Mouse (Mus musculus) limb, embryonic 12.5 days (tissue): Measurements from ENCODE around the gene Atp13a2. TPM values are rescaled to one million over a fixed set of nuclear protein-coding genes. Genes with fewer than 3 reads are reported as not detected.
A peak's percentile ranks its signal among the peaks of the same experiment; 100 is the strongest.

ENCODE experiments used
- ATAC-seq: fragments of 200-750 bp; cut with Nextera tagmentation; 2 replicates; pipeline ENCODE4 v1.8.0; 2017; ENCODE audit warnings: low read depth, moderate TSS enrichment; ENCODE audit not compliant: insufficient number of reproducible peaks, insufficient read depth, low FRiP score, low TSS enrichment
- H3K27ac ChIP-seq: fragments of 300-500 bp; sonication (generic); 2 replicates; pipeline ENCODE4 v1.5.1; 2016; ENCODE audit warnings: mild to moderate bottlenecking, moderate library complexity
- H3K27me3 ChIP-seq: fragments of 300-500 bp; sonication (generic); 2 replicates; pipeline ENCODE4 v1.6.1; 2016; ENCODE audit warnings: mild to moderate bottlenecking, moderate library complexity
- H3K36me3 ChIP-seq: fragments of 300-500 bp; sonication (generic); 2 replicates; pipeline ENCODE4 v1.6.1; 2016; ENCODE audit warnings: mild to moderate bottlenecking, moderate library complexity
- H3K4me1 ChIP-seq: fragments of 300-500 bp; sonication (generic); replicated peaks from 2 replicates; pipeline ENCODE4 v1.6.1; 2016
- H3K4me2 ChIP-seq: fragments of 300-500 bp; sonication (generic); 2 replicates; pipeline ENCODE4 v1.6.1; 2016; ENCODE audit warnings: mild to moderate bottlenecking, moderate library complexity
- H3K4me3 ChIP-seq: fragments of 300-500 bp; sonication (generic); replicated peaks from 2 replicates; pipeline ENCODE4 v1.5.1; 2016; ENCODE audit warnings: mild to moderate bottlenecking
- H3K9ac ChIP-seq: fragments of 300-500 bp; sonication (generic); replicated peaks from 2 replicates; pipeline ENCODE4 v1.6.1; 2016; ENCODE audit warnings: mild to moderate bottlenecking, moderate library complexity
- H3K9me3 ChIP-seq: fragments of 300-500 bp; sonication (generic); 2 replicates; pipeline ENCODE4 v1.6.1; 2016; ENCODE audit warnings: mild to moderate bottlenecking, moderate library complexity
- WGBS: fragments of 180-500 bp; shearing (Covaris S2); methylation state at CpG from one replicate; pipeline ENCODE4 v1.1.7; 2016; 5-methylcytosine and 5-hydroxymethylcytosine counted together
- polyA plus RNA-seq: library from polyadenylated mRNA; unstranded; fragments of >200 nt; fragmentation: Nextera tagmentation; extraction: Ambion mirVana; gene quantifications from 2 replicates; pipeline ENCODE4 v1.2.1, GENCODE M21; 2016

The Atp13a2 gene
- polyA plus RNA-seq, 1 experiment from 2014 or later: 46.0 TPM

GRCm38 (mm10) chr4:140981605-140982004 is 5.1 kb upstream of the Atp13a2 start:
- Histone ChIP-seq H3K9me3 (peaks cover 3% of the 10 kb centered on the region; the same call in 1 of the 2 replicates), H3K9ac (no peak overlapping the region), H3K4me3 (no peak overlapping the region), H3K4me1 (peaks cover 12% of the 10 kb centered on the region), H3K36me3 (peaks cover 43% of the 10 kb centered on the region), H3K4me2 (no peak overlapping the region), H3K27me3 (no peaks in the 10 kb centered on the region), H3K27ac (no peak overlapping the region)
- 92% methylated on average over 2 of the region's 2 CpGs for WGBS
- ATAC-seq: no peak

GRCm38 (mm10) chr4:140982808-140983207 is 3.9 kb upstream of the Atp13a2 start:
- no peaks in the 10 kb centered on the region for H3K27me3 ChIP-seq
- H3K36me3 ChIP-seq: peaks cover 31% of the 10 kb centered on the region
- H3K27ac ChIP-seq: peak overlapping the region; percentile 18; the same call in 1 of the 2 replicates
- peaks cover 3% of the 10 kb centered on the region; the same call in 1 of the 2 replicates for H3K9me3 ChIP-seq
- no peak overlapping the region for H3K9ac ChIP-seq
- peaks cover 20% of the 10 kb centered on the region for H3K4me1 ChIP-seq
- no peak overlapping the region for H3K4me2 ChIP-seq
- 51% methylated on average over 4 of the region's 4 CpGs for WGBS
- no peak for ATAC-seq
- H3K4me3 ChIP-seq: no peak overlapping the region

GRCm38 (mm10) chr4:140983442-140983841 is 3.2 kb upstream of the Atp13a2 start:
- H3K27ac ChIP-seq: peak overlapping the region; percentile 18; the same call in 1 of the 2 replicates

GRCm38 (mm10) chr4:140984544-140984943 is 2.1 kb upstream of the Atp13a2 start:
- H3K36me3 ChIP-seq: peaks cover 17% of the 10 kb centered on the region
- 85% methylated on average over 6 of the region's 6 CpGs for WGBS
- ATAC-seq: no peak
- H3K4me3 ChIP-seq: no peak overlapping the region
- peaks cover 33% of the 10 kb centered on the region for H3K4me1 ChIP-seq
- no peak overlapping the region for H3K9ac ChIP-seq
- peaks cover 3% of the 10 kb centered on the region; the same call in 1 of the 2 replicates for H3K9me3 ChIP-seq
- no peak overlapping the region for H3K4me2 ChIP-seq
- no peaks in the 10 kb centered on the region for H3K27me3 ChIP-seq
- H3K27ac ChIP-seq: no peak overlapping the region

More at GRCm38 (mm10) chr4:140983442-140983841, 3.2 kb upstream of the Atp13a2 start:
- Histone ChIP-seq H3K9ac (no peak overlapping the region), H3K27me3 (no peaks in the 10 kb centered on the region), H3K4me2 (0 out of 2 replicates have a peak overlapping the region, but pooled peaks have one; percentile 4), H3K4me3 (no peak overlapping the region; the same call in 1 of the 2 replicates), H3K4me1 (peaks cover 26% of the 10 kb centered on the region), H3K36me3 (peaks cover 25% of the 10 kb centered on the region), H3K9me3 (peaks cover 3% of the 10 kb centered on the region; the same call in 1 of the 2 replicates)
- WGBS: 13% methylated on average over 9 of the region's 9 CpGs
- ATAC-seq: no peak

- Histone ChIP-seq H3K9ac (peak overlapping the region; percentile 86; the same call in 1 of the 2 replicates), H3K27me3 (no peaks in the 10 kb centered on the region), H3K36me3 (peaks cover 9% of the 10 kb centered on the region; the same call in 1 of the 2 replicates), H3K4me1 (peaks cover 33% of the 10 kb centered on the region), H3K9me3 (peaks cover 3% of the 10 kb centered on the region; the same call in 1 of the 2 replicates), H3K4me2 (peak overlapping the region; percentile 80), H3K27ac (no peak overlapping the region), H3K4me3 (peak overlapping the region; percentile 90)
- no peak; the same call in 1 of the 2 replicates for ATAC-seq
- 30% methylated on average over 15 of the region's 15 CpGs for WGBS
Measured at GRCm38 (mm10) chr4:140986024-140986710, 506 bp upstream of the Atp13a2 start.

GRCm38 (mm10) chr4:140987476-140987875 is 803 bp downstream of the Atp13a2 start:
- H3K4me1 ChIP-seq: peaks cover 33% of the 10 kb centered on the region
- peak overlapping the region; percentile 86 for H3K9ac ChIP-seq
- H3K36me3 ChIP-seq: peaks cover 18% of the 10 kb centered on the region
- ATAC-seq: no peak
- peak overlapping the region; percentile 80 for H3K4me2 ChIP-seq
- peak overlapping the region; percentile 90 for H3K4me3 ChIP-seq
- 32% methylated on average over 7 of the region's 7 CpGs for WGBS
- no peak overlapping the region for H3K27ac ChIP-seq
- H3K9me3 ChIP-seq: no peaks in the 10 kb centered on the region
- no peaks in the 10 kb centered on the region for H3K27me3 ChIP-seq

GRCm38 (mm10) chr4:140988706-140989290 is 2.1 kb downstream of the Atp13a2 start:
- no peak overlapping the region for H3K9ac ChIP-seq
- ATAC-seq: no peak
- H3K4me3 ChIP-seq: no peak overlapping the region
- no peak overlapping the region for H3K27ac ChIP-seq
- H3K4me1 ChIP-seq: peaks cover 25% of the 10 kb centered on the region
- H3K27me3 ChIP-seq: no peaks in the 10 kb centered on the region
- H3K4me2 ChIP-seq: no peak overlapping the region
- 61% methylated on average over 7 of the region's 7 CpGs for WGBS
- H3K9me3 ChIP-seq: no peaks in the 10 kb centered on the region
- peaks cover 31% of the 10 kb centered on the region for H3K36me3 ChIP-seq

- peaks cover 25% of the 10 kb centered on the region for H3K4me1 ChIP-seq
- H3K4me2 ChIP-seq: no peak overlapping the region
- 90% methylated on average over 14 of the region's 14 CpGs for WGBS
- H3K36me3 ChIP-seq: peaks cover 38% of the 10 kb centered on the region
- no peak overlapping the region for H3K9ac ChIP-seq
- no peak overlapping the region for H3K4me3 ChIP-seq
- H3K9me3 ChIP-seq: no peaks in the 10 kb centered on the region
- no peak for ATAC-seq
- no peaks in the 10 kb centered on the region for H3K27me3 ChIP-seq
- no peak overlapping the region for H3K27ac ChIP-seq
Measured at GRCm38 (mm10) chr4:140989447-140989846, 2.8 kb downstream of the Atp13a2 start.

- no peak for ATAC-seq
- H3K36me3 ChIP-seq: peaks cover 65% of the 10 kb centered on the region
Measured at GRCm38 (mm10) chr4:140992215-140992614, 5.5 kb downstream of the Atp13a2 start.

GRCm38 (mm10) chr4:140993846-140994245 is 7.2 kb downstream of the Atp13a2 start:
- Histone ChIP-seq H3K4me2 (no peak overlapping the region), H3K4me3 (no peak overlapping the region), H3K9me3 (no peaks in the 10 kb centered on the region), H3K9ac (no peak overlapping the region), H3K4me1 (0 out of 2 replicates have a peak, but pooled peaks cover 3% of the 10 kb centered on the region), H3K27ac (no peak overlapping the region), H3K27me3 (no peaks in the 10 kb centered on the region), H3K36me3 (peaks cover 79% of the 10 kb centered on the region)
- WGBS: 88% methylated on average over 8 of the region's 8 CpGs
- ATAC-seq: no peak

More at GRCm38 (mm10) chr4:140992215-140992614, 5.5 kb downstream of the Atp13a2 start:
- no peak overlapping the region for H3K4me2 ChIP-seq
- no peaks in the 10 kb centered on the region for H3K9me3 ChIP-seq
- no peaks in the 10 kb centered on the region for H3K27me3 ChIP-seq
- H3K9ac ChIP-seq: no peak overlapping the region
- 86% methylated on average over 20 of the region's 20 CpGs for WGBS
- H3K27ac ChIP-seq: no peak overlapping the region
- H3K4me1 ChIP-seq: peaks cover 19% of the 10 kb centered on the region
- H3K4me3 ChIP-seq: no peak overlapping the region

GRCm38 (mm10) chr4:140995811-140996210 is 9.1 kb downstream of the Atp13a2 start:
- H3K4me3 ChIP-seq: no peak overlapping the region
- no peaks in the 10 kb centered on the region for H3K4me1 ChIP-seq
- no peaks in the 10 kb centered on the region for H3K9me3 ChIP-seq
- H3K4me2 ChIP-seq: no peak overlapping the region
- H3K27ac ChIP-seq: no peak overlapping the region
- peaks cover 90% of the 10 kb centered on the region for H3K36me3 ChIP-seq
- H3K9ac ChIP-seq: no peak overlapping the region
- ATAC-seq: no peak
- H3K27me3 ChIP-seq: no peaks in the 10 kb centered on the region
- 84% methylated on average over 8 of the region's 8 CpGs for WGBS
